Mouse (Mus musculus) liver, adult 2 months (tissue): ENCODE results near the gene Oosp2.

Experiments used
- CTCF ChIP-seq: fragments of 200-500 bp; IDR thresholded peaks from 2 replicates; pipeline ENCODE4 v1.5.1; 2011; ENCODE audit warnings: low read depth, low read length, control low read depth
- POLR2A ChIP-seq: fragments of 200-500 bp; IDR thresholded peaks from 2 replicates; pipeline ENCODE4 v1.6.1; 2011; ENCODE audit warnings: low read length, control low read depth; ENCODE audit not compliant: insufficient read depth; ENCODE audit errors: extremely low read depth

DNA sequence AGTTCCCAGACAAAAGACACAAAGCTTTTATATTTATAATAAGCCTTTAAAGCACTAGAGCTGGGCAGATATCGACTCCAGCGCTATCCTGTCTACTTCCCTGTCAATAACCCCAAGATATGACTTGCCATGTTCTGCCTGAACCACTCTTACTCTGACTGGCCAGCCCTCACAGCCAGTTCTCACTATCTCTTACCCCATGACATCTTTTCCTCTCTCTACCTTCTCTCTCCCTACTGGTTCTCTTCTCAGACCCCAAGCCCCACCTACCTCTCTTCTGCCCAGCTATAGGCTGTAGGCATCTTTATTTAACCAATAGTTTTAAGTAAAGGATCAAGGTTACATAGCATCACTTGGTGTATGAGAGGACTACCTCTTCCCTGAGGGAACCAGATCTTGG is 26.0 kb downstream of the Oosp2 start:
- TF ChIP-seq POLR2A (no peak), CTCF (no peak)
